Mouse (Mus musculus): ENCODE results near the gene Gm11096. TPM values are rescaled to one million over a fixed set of nuclear protein-coding genes. Genes with fewer than 3 reads are reported as not detected.

Gm11096 gene
- polyA plus RNA-seq, 1 experiment: not detected

DNA sequence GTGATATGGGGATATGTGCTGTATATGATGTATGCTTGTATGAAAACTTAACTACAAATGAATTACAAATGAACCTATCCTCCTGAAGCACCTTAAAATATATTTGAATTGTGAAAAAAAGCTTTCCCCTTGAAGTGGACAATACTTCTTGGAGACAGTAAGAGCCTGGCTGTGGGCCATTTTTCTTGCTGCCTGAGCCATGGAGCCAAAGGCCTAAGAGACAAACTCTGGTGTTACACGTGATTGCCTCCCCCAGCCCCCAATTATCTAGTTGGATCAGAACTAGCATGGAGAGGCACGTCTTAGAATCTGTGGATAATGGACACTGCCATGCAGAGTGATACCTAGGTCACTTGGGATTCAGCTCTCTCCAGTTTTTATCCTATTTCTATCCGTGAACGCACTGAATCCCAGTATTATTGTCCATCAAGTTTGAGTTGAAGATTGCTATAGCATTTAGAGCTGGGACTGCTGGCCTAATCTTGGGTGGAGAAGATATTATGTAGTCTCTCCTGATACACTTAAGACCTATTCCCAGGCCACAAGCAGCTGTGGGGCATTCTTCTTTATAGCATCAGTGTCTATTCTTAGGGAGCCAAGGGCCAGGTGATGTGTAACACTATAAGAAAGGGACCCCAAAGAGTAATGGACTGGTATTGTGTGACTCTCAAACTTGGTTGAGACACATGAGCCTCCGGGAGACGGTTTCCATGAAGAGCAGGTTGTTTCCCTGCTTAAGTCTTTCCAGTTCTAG lies 25.0 kb upstream of the Gm11096 start:
- no peak overlapping the region for H3K27ac ChIP-seq (ENCODE audit: control insufficient read depth, insufficient read depth, low read depth, low read length, poor library complexity)
- WGBS: 82% methylated on average over 6 of the region's 6 CpGs
- no peaks in the 10 kb centered on the region for H3K4me1 ChIP-seq (ENCODE audit: control insufficient read depth, insufficient read depth, low read length)
- TF ChIP-seq CTCF (IDR thresholded peaks at IDR 0.05; ENCODE audit: control insufficient read depth, insufficient read depth, low read length) (no peak), POLR2A (IDR thresholded peaks at IDR 0.05; ENCODE audit: borderline replicate concordance, control insufficient read depth, low read depth, low read length) (no peak)
- H3K4me3 ChIP-seq (replicated peaks; ENCODE audit: control insufficient read depth, low read depth, low read length): no peak overlapping the region

DNA sequence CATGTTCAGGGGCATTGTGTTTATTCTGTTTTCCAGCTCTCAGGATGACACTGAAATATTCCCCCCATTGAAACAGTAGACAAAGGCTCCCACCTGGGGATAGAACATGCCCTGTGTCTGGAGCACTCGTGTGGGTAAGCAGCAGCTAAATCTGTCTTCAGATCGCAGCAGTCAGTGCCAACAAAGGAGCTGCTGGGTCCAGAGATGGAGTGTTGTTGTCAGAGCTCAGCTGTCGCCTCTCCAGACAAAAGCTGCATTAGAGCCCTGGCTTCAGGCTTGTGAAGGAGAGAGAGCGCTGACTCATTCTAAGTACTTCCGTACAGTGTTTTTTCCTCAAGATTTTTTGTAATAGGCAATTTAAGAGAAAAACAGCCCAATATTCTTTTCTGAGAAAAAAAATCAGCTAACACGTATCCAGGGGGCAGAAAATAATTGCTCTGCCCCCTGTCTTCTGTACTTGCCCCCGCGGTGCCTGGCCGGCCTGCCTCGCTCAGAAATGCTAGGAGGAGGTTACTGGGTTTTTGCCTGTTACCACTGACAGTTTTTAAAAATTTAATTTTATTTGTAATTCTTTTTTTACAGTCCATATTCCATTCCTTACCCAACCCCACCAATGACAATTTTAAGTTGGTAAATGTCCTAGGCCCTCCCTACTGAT lies 21.6 kb upstream of the Gm11096 start:
- TF ChIP-seq POLR2A (IDR thresholded peaks at IDR 0.05; ENCODE audit: borderline replicate concordance, control insufficient read depth, low read depth, low read length) (no peak), CTCF (IDR thresholded peaks at IDR 0.05; ENCODE audit: control insufficient read depth, insufficient read depth, low read length) (no peak)
- H3K27ac ChIP-seq (ENCODE audit: control insufficient read depth, insufficient read depth, low read depth, low read length, poor library complexity): no peak overlapping the region
- H3K4me3 ChIP-seq (replicated peaks; ENCODE audit: control insufficient read depth, low read depth, low read length): no peak overlapping the region
- WGBS: 52% methylated on average over 10 of the region's 10 CpGs
- H3K4me1 ChIP-seq (ENCODE audit: control insufficient read depth, insufficient read depth, low read length): peaks cover 2% of the 10 kb centered on the region

DNA sequence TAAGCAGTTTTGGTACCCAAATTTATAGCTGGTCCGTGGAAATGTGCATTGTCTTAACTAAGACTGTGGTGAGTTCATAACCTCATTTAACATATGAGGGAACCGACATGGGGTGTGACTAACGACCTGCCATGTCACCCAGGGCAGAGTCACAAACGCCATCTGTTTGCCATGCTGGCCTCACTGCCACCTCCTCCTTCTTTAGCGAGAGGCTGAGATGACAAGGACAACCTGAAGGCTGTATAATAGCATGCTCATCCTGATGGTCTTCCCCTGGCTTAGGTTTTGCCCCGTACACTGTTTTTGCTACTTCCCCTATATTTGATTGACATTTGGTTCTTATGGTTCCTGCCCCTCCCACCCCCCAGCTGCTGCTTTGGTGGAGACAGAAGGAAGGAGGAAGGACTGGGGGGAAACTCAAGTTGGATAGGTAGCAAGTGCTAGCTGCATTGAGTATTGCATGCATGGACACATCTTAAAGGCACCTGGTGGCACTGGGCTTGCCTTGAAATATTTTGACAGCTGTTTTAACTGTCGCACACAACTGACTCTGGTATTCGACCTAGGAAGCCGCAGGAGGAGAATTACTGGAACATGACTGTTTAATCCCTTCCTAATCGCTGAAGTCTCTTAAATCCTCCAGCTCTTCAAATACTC lies 17.2 kb upstream of the Gm11096 start:
- Histone ChIP-seq H3K4me3 (replicated peaks; ENCODE audit: control insufficient read depth, low read depth, low read length) (no peak overlapping the region), H3K27ac (ENCODE audit: control insufficient read depth, insufficient read depth, low read depth, low read length, poor library complexity) (no peak overlapping the region), H3K4me1 (ENCODE audit: control insufficient read depth, insufficient read depth, low read length) (peaks cover 2% of the 10 kb centered on the region)
- WGBS: 5% methylated on average over 10 of the region's 10 CpGs
- no peak for TF ChIP-seq POLR2A (IDR thresholded peaks at IDR 0.05; ENCODE audit: borderline replicate concordance, control insufficient read depth, low read depth, low read length)
- no peak for TF ChIP-seq CTCF (IDR thresholded peaks at IDR 0.05; ENCODE audit: control insufficient read depth, insufficient read depth, low read length)

DNA sequence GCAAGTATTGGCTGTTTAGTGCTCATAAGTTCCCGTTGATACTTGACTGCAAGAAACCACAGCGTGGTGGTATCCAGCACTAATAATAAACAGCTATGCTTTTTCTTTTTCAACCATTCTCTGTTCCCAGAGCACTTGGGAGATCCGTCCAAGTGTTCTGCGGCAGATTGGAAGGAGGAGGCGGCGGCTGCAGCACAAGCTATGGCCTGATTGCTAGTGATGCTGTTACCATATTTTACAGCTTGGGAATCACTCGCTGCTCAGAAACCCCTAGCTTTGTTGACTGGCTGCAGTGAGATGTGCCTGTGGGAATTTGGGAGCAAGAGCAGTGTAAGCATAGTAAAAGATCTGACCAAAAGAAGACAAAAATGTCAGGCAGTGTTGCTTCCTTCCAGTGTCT lies 14.3 kb upstream of the Gm11096 start:
- Histone ChIP-seq H3K27ac (ENCODE audit: control insufficient read depth, insufficient read depth, low read depth, low read length, poor library complexity) (no peak overlapping the region), H3K4me1 (ENCODE audit: control insufficient read depth, insufficient read depth, low read length) (peaks cover 2% of the 10 kb centered on the region), H3K4me3 (replicated peaks; ENCODE audit: control insufficient read depth, low read depth, low read length) (no peak overlapping the region)
- TF ChIP-seq POLR2A (IDR thresholded peaks at IDR 0.05; ENCODE audit: borderline replicate concordance, control insufficient read depth, low read depth, low read length) (no peak), CTCF (IDR thresholded peaks at IDR 0.05; ENCODE audit: control insufficient read depth, insufficient read depth, low read length) (no peak)
- WGBS: 82% methylated on average over 7 of the region's 7 CpGs

DNA sequence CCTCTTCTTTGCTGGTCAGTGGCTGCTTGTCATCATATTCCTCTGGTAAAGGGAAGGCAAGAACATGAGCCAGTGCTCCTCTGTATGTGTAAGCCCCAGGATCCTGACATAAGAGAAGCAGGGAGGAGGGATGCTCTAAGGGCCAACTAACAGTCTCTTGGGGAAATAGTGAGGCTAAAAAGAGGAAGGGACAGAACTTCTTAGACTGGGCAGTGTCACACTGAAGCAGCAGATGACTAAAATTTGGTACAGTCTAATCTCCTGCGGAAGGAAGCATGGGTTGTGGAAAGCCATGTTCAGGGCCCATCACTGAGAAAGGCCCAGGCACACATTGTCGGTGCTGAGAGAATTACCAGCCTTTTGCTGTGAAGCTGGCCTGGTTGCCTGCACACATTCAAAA lies 8.8 kb upstream of the Gm11096 start:
- TF ChIP-seq POLR2A (IDR thresholded peaks at IDR 0.05; ENCODE audit: borderline replicate concordance, control insufficient read depth, low read depth, low read length) (no peak), CTCF (IDR thresholded peaks at IDR 0.05; ENCODE audit: control insufficient read depth, insufficient read depth, low read length) (no peak)
- Histone ChIP-seq H3K27ac (ENCODE audit: control insufficient read depth, insufficient read depth, low read depth, low read length, poor library complexity) (no peak overlapping the region), H3K4me3 (replicated peaks; ENCODE audit: control insufficient read depth, low read depth, low read length) (no peak overlapping the region), H3K4me1 (ENCODE audit: control insufficient read depth, insufficient read depth, low read length) (no peaks in the 10 kb centered on the region)
- 57% methylated on average over 2 of the region's 2 CpGs for WGBS

DNA sequence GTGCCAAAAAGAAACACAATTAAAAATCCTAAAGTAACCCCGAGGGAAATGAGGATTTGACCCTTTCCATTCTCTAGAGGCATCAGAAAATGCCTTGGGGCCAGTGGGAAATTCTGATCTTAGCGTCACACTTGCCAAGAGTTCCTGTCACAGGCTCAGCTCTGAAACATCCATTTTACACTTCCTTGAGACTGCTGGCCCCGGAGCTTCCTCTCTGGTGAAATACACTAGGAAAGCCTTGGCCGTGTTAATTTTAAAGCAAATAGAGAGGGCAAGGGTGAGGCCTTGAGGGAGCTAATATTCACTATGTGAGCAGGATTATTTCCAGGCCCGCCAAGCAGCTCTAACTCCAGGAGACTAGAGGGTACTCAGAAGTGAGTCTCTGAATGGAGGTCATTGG lies 8.4 kb upstream of the Gm11096 start:
- 43% methylated on average over 5 of the region's 5 CpGs for WGBS
- Histone ChIP-seq H3K4me1 (ENCODE audit: control insufficient read depth, insufficient read depth, low read length) (no peaks in the 10 kb centered on the region), H3K27ac (ENCODE audit: control insufficient read depth, insufficient read depth, low read depth, low read length, poor library complexity) (no peak overlapping the region), H3K4me3 (replicated peaks; ENCODE audit: control insufficient read depth, low read depth, low read length) (no peak overlapping the region)
- TF ChIP-seq POLR2A (IDR thresholded peaks at IDR 0.05; ENCODE audit: borderline replicate concordance, control insufficient read depth, low read depth, low read length) (no peak), CTCF (IDR thresholded peaks at IDR 0.05; ENCODE audit: control insufficient read depth, insufficient read depth, low read length) (no peak)

DNA sequence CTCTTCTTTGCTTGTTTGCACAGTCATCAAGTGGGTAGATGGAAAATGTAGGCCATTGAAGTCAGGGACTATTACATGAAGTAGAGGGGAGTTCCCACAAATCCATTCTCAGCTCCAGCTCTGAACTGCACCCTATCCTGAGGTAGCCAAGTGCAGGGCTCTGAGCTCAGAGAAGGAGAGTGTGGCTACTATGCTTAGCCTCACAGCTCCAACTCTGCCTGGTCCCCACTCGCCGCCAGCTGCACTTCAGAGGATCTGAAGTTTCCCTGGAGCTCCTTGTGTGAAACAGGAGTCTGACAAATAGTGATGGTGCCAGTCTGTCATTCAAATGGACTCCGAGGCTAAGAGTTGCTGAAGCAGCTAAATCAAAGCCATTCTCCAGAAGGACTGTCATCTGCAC lies 13.7 kb downstream of the Gm11096 start:
- 79% methylated on average over 3 of the region's 3 CpGs for WGBS
- Histone ChIP-seq H3K27ac (ENCODE audit: control insufficient read depth, insufficient read depth, low read depth, low read length, poor library complexity) (no peak overlapping the region), H3K4me1 (ENCODE audit: control insufficient read depth, insufficient read depth, low read length) (no peaks in the 10 kb centered on the region), H3K4me3 (replicated peaks; ENCODE audit: control insufficient read depth, low read depth, low read length) (no peak overlapping the region)
- TF ChIP-seq POLR2A (IDR thresholded peaks at IDR 0.05; ENCODE audit: borderline replicate concordance, control insufficient read depth, low read depth, low read length) (no peak), CTCF (IDR thresholded peaks at IDR 0.05; ENCODE audit: control insufficient read depth, insufficient read depth, low read length) (no peak)

DNA sequence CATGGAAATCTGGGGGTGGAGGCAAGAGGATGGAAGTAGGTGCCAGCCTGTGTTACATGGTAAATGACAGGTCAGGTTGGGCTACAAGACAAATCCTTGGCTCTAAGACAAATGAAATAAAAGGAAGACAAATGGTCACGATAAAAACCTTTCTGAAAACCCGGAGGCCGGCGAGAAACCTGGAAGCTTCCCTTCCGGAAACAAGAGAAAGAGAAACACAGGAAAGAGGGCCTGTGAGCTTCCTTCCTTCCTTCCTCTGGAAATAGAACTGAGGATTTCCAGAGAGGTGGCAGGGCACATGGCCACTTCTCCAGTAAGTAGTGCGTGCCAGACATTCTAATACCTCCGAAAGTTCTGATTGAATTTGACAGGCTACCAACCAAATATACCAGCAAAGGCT lies 14.4 kb downstream of the Gm11096 start:
- TF ChIP-seq POLR2A (IDR thresholded peaks at IDR 0.05; ENCODE audit: borderline replicate concordance, control insufficient read depth, low read depth, low read length) (no peak), CTCF (IDR thresholded peaks at IDR 0.05; ENCODE audit: control insufficient read depth, insufficient read depth, low read length) (no peak)
- Histone ChIP-seq H3K4me3 (replicated peaks; ENCODE audit: control insufficient read depth, low read depth, low read length) (no peak overlapping the region), H3K4me1 (ENCODE audit: control insufficient read depth, insufficient read depth, low read length) (no peaks in the 10 kb centered on the region), H3K27ac (ENCODE audit: control insufficient read depth, insufficient read depth, low read depth, low read length, poor library complexity) (no peak overlapping the region)
- WGBS: 78% methylated on average over 7 of the region's 7 CpGs

All from bone marrow, adult 2 months (tissue).